Mouse (Mus musculus): ENCODE data around the gene Nup188.

- TF ChIP-seq POLR2A (IDR thresholded peaks at IDR 0.05; ENCODE audit: borderline replicate concordance, extremely low read depth, low read depth, low read length) = no peak
- TF ChIP-seq CTCF (IDR thresholded peaks at IDR 0.05; ENCODE audit: insufficient read depth, low read length) = no peak
These were observed 25.0 kb upstream of the Nup188 start for GRCm38 (mm10) chr2:30261064-30261736.

All from lung, adult 2 months (tissue).